Mouse (Mus musculus): Measurements from ENCODE around the gene Hps6.

Hps6 gene

DNA sequence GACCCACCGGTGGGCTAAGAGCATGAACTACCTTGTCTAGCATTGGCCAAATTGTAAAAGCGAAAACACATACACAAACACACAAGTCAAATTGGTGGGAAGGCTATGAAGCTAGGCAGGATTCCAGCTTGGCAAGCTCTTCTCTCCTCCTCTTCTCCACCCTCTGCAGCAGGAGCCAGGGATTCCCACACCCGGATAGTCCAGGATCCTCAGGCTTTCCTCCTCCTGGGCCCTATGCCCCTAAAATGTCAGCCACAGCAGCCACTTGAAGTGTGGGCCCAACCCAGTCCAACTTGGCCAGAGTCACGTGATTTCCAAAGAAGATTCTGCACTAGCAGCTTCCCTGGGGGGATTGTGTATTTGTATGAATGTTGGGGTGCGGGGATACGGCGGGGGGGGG lies 40.1 kb downstream of the Hps6 start:
- ATAC-seq (ENCODE audit: insufficient number of reproducible peaks, low FRiP score, low TSS enrichment) = no peak

DNA sequence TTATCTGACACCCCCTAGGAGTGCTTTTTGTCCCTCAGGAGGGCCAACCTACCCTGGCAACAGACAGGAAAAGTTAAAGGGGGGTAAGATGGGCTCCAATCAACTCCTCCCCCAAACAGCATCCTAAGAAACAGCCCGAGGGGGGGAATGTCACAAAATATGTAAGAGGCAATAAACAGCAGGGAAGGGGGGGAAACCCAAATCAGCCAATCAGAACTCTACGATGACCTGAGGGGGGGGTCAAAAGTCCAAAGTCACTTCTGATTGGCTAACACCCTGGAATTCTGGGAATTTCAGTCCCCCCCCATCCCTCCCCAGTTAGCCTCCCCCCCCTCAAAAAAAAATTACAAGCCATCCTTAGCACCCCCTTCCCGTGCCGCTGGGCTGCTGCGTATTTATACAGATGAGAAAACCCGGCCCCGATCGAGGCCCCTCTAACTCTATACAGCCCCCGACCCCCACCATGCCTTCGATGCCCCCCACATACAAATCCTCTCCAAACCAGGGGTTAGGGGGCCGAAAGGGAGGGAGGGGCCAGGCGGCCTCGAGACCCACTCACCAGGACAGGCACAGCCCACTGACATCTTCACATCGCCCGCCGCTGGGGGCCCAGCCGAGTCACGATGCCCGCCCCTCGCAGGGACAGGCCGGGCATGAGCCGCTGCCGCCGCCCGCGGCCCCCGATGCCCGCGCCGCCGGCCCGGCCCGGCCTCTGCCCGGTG lies 41.1 kb downstream of the Hps6 start, which contains the start of gene Pprc1:
TSS of gene Pprc1 (plus strand) at position 616 of the 722 bp plus-strand sequence.
- ATAC-seq (ENCODE audit: insufficient number of reproducible peaks, low FRiP score, low TSS enrichment) = no peak

DNA sequence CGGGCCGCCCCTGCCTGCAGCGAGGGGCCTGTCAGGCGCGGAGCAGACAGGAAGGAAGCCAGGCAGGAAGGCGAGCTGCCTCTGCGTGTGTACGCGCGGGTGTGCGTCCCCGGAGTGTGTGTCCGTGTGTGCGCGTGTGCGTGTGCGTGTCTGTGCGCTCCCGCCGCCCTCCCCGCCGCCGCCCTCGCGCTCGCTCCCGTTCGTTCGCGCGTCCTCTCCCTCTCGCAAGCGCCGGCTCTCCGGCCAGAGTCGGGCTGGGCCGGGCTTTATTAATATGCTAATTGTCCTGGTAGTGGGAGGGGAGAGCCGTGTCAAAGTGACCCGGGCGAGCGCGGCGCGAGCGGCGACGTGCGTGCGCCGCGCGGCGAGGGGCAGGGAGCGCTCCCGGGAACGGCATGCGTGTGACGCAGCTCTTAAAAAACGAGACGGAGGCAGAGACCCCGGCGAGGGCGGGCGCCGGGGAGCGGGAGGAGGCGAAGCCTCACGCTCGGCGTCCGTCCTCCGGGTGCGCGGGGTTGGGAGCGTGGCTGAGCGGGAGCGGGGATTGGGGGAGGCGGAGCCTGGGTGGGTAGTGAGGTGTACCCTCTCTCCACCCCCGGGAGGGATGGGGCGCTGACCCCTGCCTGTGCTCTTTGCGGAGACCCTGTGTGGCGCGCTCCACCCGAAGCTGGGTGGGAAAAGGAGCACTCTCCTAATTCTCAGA lies 41.8 kb downstream of the Hps6 start, which contains the start of gene Ldb1:
TSS of gene Ldb1 (minus strand) at position 222 of the 703 bp plus-strand sequence.
- ATAC-seq (ENCODE audit: insufficient number of reproducible peaks, low FRiP score, low TSS enrichment) = peak; percentile 80

DNA sequence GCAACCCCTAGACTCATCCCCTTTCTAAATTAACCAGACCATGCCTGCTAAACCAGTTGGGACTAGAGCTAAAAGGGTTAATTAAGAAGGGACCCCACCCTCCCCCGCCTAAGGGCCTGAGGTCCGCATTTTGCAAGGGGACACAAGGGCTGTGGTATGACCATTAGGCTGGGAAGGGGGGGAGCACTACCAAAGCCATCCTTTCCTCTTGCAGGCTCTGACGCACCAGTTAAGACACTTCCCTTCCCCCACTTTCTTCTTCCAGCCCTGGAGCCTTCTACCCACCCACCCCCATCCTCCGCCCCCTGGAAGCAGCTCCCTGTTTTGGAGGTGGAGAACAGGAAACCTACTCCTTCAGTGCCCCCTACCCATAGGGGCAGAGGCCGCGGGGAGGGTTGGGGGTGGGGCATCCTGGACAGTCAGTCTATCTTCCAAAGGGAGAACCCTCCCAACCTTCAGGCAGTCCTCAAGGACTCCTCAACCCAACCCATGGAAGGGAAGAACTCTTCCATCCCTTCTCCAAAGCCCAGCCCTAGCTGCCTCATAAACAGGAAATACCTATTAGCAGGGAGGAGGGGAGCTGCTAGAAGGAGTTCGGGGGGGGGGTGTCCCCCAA lies 42.5 kb downstream of the Hps6 start:
- ATAC-seq (ENCODE audit: insufficient number of reproducible peaks, low FRiP score, low TSS enrichment) = peak; percentile 16

DNA sequence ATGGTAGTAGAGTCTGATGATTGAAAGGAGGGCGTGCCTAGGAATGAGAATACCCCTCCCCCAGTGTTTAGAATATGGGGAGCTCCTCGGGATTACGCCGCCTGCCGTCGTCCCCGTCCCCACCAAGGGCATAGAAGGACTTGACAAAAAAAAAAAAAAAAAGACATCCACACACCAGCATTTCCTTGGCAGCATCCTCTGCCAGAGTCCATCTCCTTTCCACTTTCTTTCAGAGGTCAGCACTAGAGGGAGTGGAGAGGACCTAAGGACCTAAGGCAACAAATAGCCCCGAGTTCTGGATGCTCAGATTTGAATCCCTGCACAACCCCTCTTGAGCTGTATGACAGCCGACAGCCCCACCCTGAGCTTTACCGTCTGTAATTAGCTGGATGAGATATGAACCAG lies 43.3 kb downstream of the Hps6 start:
- ATAC-seq (ENCODE audit: insufficient number of reproducible peaks, low FRiP score, low TSS enrichment) = no peak

DNA sequence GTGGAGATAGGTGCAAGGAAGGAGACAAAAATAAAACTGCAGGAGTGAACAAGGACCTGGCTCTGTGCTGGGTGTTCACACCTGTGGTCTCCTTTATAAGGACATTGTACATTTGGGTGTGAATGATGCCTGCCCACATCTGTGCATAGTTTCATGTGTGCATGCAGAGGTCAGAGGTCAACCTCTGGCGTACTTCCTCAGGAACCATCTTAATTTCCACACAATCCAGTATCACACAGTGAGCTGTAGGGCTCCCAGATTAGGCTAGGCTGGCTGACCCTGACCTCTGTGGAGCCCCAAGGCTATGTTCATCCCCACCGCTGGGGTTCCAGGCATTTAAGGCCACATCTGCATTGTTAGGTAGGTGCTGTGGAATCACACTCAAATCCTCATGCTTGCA lies 44.1 kb downstream of the Hps6 start:
- no peak for ATAC-seq (ENCODE audit: insufficient number of reproducible peaks, low FRiP score, low TSS enrichment)

DNA sequence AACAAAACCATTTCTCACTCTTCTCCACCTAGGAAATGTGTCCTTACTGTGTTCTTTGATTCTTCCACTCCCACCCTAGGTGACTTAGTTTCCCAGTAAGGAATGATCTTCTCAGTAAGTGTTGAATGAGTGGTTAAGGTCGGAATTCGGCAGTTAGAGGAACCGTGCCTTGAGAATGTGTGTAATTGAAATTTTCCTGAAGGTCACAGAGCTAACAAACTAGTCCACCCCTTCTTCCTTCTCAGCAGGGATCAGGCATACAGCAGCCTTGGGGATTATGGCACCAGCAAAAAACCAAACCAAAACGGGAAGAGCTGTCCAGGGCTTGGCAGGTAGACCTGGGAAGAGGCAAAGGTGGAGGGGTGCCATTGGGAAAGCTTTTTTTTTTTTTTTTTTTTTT lies 45.8 kb downstream of the Hps6 start:
- no peak for ATAC-seq (ENCODE audit: insufficient number of reproducible peaks, low FRiP score, low TSS enrichment)

DNA sequence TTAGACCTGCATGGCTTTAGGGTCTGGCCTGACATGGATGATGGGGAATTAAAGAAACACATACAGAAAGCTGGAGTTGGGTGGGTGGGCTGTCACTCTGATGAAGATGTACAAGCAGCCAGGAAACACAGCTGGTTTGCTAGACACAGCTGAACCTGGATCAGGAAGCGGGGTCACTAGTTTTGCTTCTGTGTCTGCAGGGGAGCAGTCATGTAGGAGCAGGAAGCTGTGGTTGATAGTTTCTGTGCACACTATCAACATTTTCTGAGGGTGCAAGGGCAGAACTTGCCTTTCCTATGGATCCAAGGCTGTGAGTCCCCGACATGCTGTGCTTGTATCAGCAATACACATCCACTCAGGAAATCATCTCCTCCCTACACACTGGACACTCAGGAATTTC lies 47.2 kb downstream of the Hps6 start:
- ATAC-seq (ENCODE audit: insufficient number of reproducible peaks, low FRiP score, low TSS enrichment) = no peak
